Mouse (Mus musculus) telencephalon, adult 2 months (tissue): ENCODE data around the gene Coa7.
"Not testable (repeated sequence)": the region's sequence is repeated elsewhere in the genome, so short reads cannot be mapped to it uniquely, and the experiment has no call there.

ENCODE experiments used
- DNase-seq: peaks from one replicate; pipeline ENCODE4 v3.0.0-alpha.2; 2011; ENCODE audit warnings: low read depth, low spot score

Coa7 gene

GRCm38 (mm10) chr4:108344631-108345083, 16.7 kb downstream of the Coa7 start:
- DNase-seq = no peak

- DNase-seq = no peak
Measured at GRCm38 (mm10) chr4:108345826-108346225, 17.9 kb downstream of the Coa7 start.

DNA sequence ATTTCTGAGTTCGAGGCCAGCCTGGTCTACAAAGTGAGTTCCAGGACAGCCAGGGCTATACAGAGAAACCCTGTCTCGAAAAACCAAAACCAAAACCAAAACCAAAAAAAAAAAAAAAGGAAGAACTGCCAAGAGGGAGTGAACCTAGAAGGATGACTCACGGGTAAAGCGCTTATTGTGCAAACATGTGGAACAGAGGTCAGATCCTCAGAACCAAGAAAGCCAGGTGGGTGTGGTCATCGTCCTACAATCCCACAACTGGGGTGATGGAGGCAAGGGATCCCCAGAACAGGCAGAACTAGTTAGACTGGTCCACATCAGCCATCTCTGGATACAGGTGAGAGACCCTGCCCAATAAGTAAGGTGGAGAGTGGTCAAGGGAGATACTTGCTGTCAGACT, 19.2 kb downstream of the Coa7 start:
- no peak for DNase-seq

- no peak for DNase-seq
Measured at GRCm38 (mm10) chr4:108348256-108348875, 20.4 kb downstream of the Coa7 start.

DNA sequence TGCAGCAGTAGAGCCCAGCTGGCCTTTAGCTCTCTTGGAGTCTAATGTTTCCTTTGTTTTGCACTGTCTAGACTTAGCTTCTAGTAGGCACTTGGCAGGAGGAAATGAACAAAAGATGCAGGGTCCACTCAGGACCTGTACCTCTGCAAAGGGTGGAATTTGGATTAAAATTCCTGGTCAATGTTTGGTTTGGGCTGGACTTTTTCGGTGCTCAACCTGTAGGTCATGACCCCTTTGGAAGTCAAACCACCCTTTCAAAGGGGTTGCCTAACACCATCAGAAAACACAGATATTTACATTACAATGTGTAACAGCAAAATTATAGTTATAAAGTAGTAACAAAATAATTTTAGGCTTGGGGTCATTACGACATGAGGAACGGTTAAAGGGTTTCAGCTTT, 21.1 kb downstream of the Coa7 start:
- no peak for DNase-seq

GRCm38 (mm10) chr4:108349836-108350547, 22.1 kb downstream of the Coa7 start:
- DNase-seq = no peak

GRCm38 (mm10) chr4:108350819-108351218, 22.9 kb downstream of the Coa7 start:
- no peak for DNase-seq

GRCm38 (mm10) chr4:108353591-108353990, 25.7 kb downstream of the Coa7 start:
- not testable (repeated sequence) for DNase-seq

DNA sequence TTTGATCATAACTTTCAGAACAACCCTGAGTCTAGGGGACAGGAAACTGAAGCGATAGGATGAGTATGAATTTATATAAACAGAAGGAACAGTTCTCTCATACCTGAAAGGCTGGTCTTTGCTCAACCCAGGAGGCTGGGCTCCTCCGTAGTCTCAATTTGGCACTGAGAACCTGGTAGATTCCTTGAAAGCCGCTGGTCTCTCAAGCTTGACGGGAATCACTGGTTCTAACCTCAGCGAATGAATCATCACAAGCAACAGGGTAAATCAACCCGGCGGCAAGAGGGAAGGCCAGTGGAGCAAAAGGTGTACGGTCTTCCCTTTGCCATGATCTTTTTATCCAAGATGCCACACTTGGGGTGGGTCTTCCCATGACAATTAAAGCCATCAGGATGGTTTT, 29.5 kb downstream of the Coa7 start:
- no peak for DNase-seq

DNA sequence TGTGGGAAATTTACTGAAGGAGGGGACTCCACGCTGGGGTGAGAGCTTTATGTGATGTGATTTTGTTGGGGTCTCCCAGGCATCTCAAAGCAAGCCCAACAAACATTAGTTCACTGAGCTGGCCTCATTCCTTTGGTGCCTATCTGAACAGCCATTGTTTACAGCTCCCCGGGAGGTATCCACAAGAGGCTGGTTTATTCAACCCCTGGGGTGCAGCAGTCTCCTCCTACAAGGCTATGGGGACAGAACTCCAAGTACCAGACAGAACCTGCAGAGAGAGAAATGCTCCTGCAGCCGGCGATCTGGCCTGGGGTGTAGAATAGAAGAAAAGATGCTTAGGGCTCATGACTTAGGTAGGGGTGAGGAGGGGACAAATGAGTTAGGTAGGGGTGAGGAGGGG, 30.6 kb downstream of the Coa7 start:
- no peak for DNase-seq

GRCm38 (mm10) chr4:108360136-108361055, 32.5 kb downstream of the Coa7 start:
- DNase-seq = peak; percentile 36

DNA sequence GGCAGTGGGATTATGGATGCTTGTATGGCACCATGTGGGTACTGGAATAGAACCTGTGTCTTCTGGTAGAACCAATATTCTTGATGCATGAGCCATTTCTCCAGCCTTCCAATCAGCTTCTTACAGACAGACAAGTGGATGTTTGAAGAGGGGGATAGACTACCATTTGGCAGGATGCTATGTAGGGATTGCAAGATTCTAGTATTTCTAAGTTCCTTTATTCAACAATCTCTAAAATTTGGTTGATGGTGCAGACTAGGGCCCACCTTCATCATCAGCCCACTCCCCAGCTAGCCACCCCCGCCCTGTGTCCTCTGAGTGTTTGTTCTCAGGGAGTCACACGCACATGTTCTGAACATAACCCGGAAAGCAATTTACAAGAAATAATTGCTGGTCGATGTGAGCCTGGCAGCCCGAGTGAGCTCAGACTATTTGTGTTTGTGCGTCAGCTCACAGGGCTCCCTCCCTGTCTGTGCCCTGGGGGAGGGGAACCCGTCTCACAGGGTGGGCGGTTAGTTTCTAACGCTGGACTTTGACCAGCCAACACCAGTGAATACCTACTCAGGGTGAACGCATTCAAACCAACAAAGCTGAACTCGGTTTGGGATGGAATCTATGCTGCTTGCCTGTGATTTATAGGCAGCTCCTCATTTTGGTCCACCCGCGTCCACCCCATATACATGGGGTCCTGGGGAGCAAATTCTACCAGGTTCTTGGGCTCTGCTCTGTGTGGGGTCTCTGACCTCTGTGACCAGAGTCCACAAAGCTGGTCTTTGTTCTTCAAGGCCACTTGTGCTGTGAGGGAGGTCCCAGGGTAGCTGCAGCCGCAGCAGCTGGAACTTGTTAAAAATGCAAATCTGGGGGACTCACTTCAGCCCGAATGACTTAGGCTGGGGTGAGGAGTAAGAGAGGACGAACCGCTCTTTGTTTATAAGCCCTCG, 34.7 kb downstream of the Coa7 start:
- no peak for DNase-seq

DNA sequence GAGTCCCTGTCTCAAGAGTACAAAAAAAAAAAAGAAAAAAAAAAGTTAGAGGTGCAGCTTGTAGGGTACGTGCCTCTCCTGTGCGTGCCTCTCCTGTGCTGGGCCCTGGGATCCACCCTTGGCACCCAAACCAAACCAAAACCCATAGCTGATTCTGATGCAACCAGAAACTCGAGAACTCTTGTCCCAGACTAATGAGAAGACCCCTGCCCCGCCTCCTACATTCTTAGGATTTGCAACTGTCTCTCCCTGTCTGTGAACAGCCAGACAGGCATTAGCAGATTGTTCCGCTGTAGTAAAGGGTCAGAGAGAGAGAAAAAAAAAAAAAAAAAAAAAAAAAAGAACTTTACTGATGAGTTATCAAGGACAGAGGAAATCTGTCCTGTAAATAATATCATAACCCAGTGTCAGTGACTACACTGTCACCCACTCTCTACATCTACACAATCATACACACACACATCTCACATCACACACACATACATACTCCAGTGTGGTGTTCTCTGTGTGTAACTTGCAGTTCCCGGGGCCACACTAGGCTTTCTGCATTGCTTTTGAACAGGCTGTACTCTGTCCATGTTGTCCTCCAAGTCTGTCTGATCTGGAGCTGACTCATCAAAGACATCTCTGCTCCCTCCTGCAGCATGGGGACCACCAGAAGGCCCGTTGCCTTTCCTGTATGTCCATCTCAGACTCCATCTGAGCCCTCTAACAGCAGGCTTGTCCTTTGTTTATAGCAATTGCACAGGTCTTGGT, 35.6 kb downstream of the Coa7 start:
- no peak for DNase-seq

DNA sequence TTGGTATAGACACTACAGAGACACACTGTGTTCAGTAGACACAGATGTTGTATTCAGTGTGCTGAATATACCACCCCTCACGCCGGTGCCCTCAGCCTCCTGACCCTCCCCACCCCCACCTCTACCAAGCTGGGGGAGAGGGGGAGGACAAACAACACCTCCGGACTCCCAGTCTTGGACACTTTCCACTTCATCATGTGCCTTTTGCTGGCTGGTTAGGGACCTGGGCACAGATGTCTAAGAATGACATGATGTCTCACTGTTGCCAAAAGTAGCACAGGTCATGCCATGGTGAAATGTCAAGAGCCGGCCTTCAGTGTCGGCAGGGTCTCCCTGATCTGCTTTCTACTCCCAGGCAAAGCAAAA, 36.2 kb downstream of the Coa7 start:
- no peak for DNase-seq

DNA sequence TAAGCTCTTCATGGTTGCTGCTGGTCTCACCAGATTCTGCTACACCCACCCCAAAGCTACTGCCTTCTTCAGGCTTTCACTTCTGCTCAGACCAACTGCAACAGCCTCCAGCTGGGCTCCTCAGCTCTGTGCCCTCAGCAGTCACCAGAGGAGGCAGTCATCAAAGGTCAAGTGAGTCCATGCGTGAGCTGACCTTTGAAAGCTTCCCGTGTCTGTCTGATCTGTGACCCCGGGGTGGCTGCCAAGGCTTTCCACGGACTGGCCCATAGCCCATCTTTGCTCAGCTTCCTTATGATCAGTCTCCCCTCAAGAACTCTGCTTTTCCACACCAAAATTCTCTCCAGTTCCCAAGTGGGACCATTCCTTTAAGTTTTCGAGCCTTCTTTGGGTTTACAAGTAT, 41.3 kb downstream of the Coa7 start:
- DNase-seq = no peak

DNA sequence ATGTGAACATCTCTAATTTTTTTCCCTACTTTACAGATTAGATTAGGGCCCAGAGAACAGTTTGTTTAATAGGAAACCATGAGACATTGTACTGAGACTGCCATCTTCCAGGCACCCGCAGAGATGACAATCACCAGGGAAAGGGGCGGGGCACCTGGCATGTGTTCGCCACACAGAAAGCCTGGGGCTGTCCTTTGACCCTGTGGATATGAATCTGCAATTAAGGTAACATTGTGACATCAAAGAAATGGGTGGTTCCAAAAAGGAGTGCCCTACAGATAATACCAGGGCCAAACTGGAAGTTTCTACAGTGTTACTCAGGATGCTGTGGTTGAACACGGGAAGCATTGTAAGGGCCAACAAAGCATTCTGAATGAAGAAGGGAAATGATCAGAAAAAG, 42.5 kb downstream of the Coa7 start:
- no peak for DNase-seq

GRCm38 (mm10) chr4:108371421-108371820, 43.5 kb downstream of the Coa7 start:
- DNase-seq = no peak

DNA sequence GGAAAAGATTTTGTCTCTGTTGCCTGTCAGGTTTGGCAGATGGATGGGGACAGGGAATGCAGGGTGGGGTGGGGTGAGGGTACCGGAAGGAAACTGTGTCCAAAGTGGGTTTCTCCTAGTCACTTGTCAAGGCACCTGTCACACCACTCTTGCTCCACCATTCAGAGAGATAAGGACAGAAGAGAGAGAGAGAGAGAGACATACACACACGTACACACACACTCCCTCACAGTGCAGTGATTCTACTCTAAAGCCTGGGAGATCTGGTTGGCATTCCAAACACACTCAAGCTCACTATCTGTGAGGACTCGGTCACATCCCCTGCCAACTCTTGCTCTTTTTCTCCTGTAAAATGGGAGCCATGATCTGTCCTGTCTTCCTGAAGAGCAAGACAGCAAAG, 44.2 kb downstream of the Coa7 start:
- DNase-seq = no peak

DNA sequence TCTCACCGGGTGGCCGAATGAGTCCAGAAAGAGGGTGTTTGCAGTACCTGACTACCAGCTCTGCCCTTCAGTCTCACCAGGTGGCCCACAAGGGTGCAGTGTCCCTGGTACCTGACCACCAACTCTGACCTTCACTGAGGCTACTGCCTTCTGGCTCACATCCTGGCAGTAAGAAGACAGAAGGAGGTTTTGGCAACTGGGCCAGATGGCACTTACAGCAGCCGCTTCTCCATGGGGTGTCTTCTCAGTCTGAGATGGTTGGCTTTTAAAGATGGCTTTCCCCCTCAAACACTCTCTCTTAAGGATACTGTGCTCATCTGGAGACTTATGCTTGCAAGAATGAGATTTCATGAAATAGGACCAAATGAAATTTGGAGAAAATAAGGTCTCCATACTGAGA, 51.5 kb downstream of the Coa7 start:
- DNase-seq = no peak

- DNase-seq = no peak
Measured at GRCm38 (mm10) chr4:108380146-108380545, 52.2 kb downstream of the Coa7 start.
